Mouse (Mus musculus) G1E (cell line): ENCODE data around the gene Snx1.

ENCODE experiments used
- CTCF ChIP-seq: IDR thresholded peaks from 2 replicates; pipeline ENCODE4 v1.5.1; 2012; ENCODE audit warnings: low read depth, low read length, inconsistent platforms, mixed read lengths
- GATA1 ChIP-seq: IDR thresholded peaks from 2 replicates; pipeline ENCODE4 v1.6.1; 2012; ENCODE audit warnings: borderline replicate concordance, low read length, inconsistent platforms, mixed read lengths
- POLR2AphosphoS5 ChIP-seq: IDR thresholded peaks from 2 replicates; pipeline ENCODE4 v1.6.1; 2012; ENCODE audit warnings: low read depth, low read length, inconsistent platforms; ENCODE audit not compliant: insufficient replicate concordance

- TF ChIP-seq CTCF: no peak
- TF ChIP-seq GATA1: no peak
- TF ChIP-seq POLR2AphosphoS5: no peak
Measured at GRCm38 (mm10) chr9:66110126-66110525, 16.3 kb downstream of the Snx1 start.
